Mouse (Mus musculus) stomach, embryonic 15.5 days (tissue): ENCODE results near the gene Atg4d. TPM values are rescaled to one million over a fixed set of nuclear protein-coding genes. Genes with fewer than 3 reads are reported as not detected.

ENCODE experiments used
- ATAC-seq: fragments of 200-750 bp; cut with Nextera tagmentation; 2 replicates; pipeline ENCODE4 v1.8.0; 2017; ENCODE audit warnings: low read depth, moderate number of reproducible peaks, moderate TSS enrichment; ENCODE audit not compliant: insufficient read depth, low FRiP score
- H3K27ac ChIP-seq: fragments of 300-500 bp; sonication (generic); 2 replicates; pipeline ENCODE4 v1.5.1; 2015; ENCODE audit warnings: mild to moderate bottlenecking, inconsistent platforms
- H3K27me3 ChIP-seq: fragments of 300-500 bp; sonication (generic); replicated peaks from 2 replicates; pipeline ENCODE4 v1.6.1; 2015; ENCODE audit warnings: inconsistent platforms
- H3K36me3 ChIP-seq: fragments of 300-500 bp; sonication (generic); 2 replicates; pipeline ENCODE4 v1.6.1; 2015; ENCODE audit warnings: inconsistent platforms
- H3K4me1 ChIP-seq: fragments of 300-500 bp; sonication (generic); 2 replicates; pipeline ENCODE4 v1.6.1; 2015; ENCODE audit warnings: inconsistent platforms
- H3K4me2 ChIP-seq: fragments of 300-500 bp; sonication (generic); 2 replicates; pipeline ENCODE4 v1.6.1; 2015; ENCODE audit warnings: mild to moderate bottlenecking, inconsistent platforms
- H3K4me3 ChIP-seq: fragments of 300-500 bp; sonication (generic); replicated peaks from 2 replicates; pipeline ENCODE4 v1.5.1; 2015; ENCODE audit warnings: inconsistent platforms
- H3K9ac ChIP-seq: fragments of 300-500 bp; sonication (generic); 2 replicates; pipeline ENCODE4 v1.6.1; 2015; ENCODE audit warnings: inconsistent platforms
- H3K9me3 ChIP-seq: fragments of 300-500 bp; sonication (generic); 2 replicates; pipeline ENCODE4 v1.6.1; 2016; ENCODE audit warnings: inconsistent platforms
- WGBS: fragments of 180-500 bp; shearing (Covaris S2); methylation state at CpG from one replicate; pipeline ENCODE4 v1.1.7; 2015; 5-methylcytosine and 5-hydroxymethylcytosine counted together
- polyA plus RNA-seq: library from polyadenylated mRNA; unstranded; fragments of >200 nt; fragmentation: Nextera tagmentation; extraction: Ambion mirVana; gene quantifications from 2 replicates; pipeline ENCODE4 v1.2.1, GENCODE M21; 2015

The Atg4d gene
- polyA plus RNA-seq, 1 experiment from 2014 or later: 51.3 TPM

- no peak for ATAC-seq
- Histone ChIP-seq H3K27me3 (no peaks in the 10 kb centered on the region), H3K27ac (no peak overlapping the region), H3K4me2 (no peak overlapping the region), H3K9me3 (no peaks in the 10 kb centered on the region), H3K4me3 (no peak overlapping the region), H3K36me3 (no peaks in the 10 kb centered on the region), H3K4me1 (peaks cover 17% of the 10 kb centered on the region), H3K9ac (no peak overlapping the region)
- 84% methylated on average over 3 of the region's 3 CpGs for WGBS
Measured at GRCm38 (mm10) chr9:21292271-21292670, 27.2 kb downstream of the Atg4d start.

- no peak for ATAC-seq
- no peak overlapping the region for H3K4me2 ChIP-seq
- WGBS: 84% methylated on average over 10 of the region's 10 CpGs
Measured at GRCm38 (mm10) chr9:21299014-21299413, 33.9 kb downstream of the Atg4d start.

GRCm38 (mm10) chr9:21305065-21305464 lies 40.0 kb downstream of the Atg4d start:
- 79% methylated on average over 7 of the region's 7 CpGs for WGBS
- no peaks in the 10 kb centered on the region for H3K9me3 ChIP-seq
- no peaks in the 10 kb centered on the region for H3K4me1 ChIP-seq
- no peak overlapping the region for H3K9ac ChIP-seq
- H3K27me3 ChIP-seq: no peaks in the 10 kb centered on the region
- no peak overlapping the region for H3K4me2 ChIP-seq
- H3K27ac ChIP-seq: no peak overlapping the region
- ATAC-seq: no peak
- H3K4me3 ChIP-seq: no peak overlapping the region
- peaks cover 9% of the 10 kb centered on the region; the same call in 1 of the 2 replicates for H3K36me3 ChIP-seq

More at GRCm38 (mm10) chr9:21299014-21299413, 33.9 kb downstream of the Atg4d start:
- Histone ChIP-seq H3K4me3 (no peak overlapping the region), H3K9ac (no peak overlapping the region), H3K4me1 (no peaks in the 10 kb centered on the region), H3K36me3 (peaks cover 9% of the 10 kb centered on the region; the same call in 1 of the 2 replicates), H3K27me3 (no peaks in the 10 kb centered on the region), H3K27ac (no peak overlapping the region), H3K9me3 (no peaks in the 10 kb centered on the region)

- ATAC-seq: no peak
- Histone ChIP-seq H3K4me1 (peaks cover 2% of the 10 kb centered on the region; the same call in 1 of the 2 replicates), H3K9me3 (no peaks in the 10 kb centered on the region), H3K4me3 (no peak overlapping the region), H3K36me3 (no peaks in the 10 kb centered on the region), H3K27ac (no peak overlapping the region), H3K4me2 (no peak overlapping the region), H3K27me3 (peaks cover 12% of the 10 kb centered on the region), H3K9ac (no peak overlapping the region)
- 65% methylated on average over 15 of the region's 15 CpGs for WGBS
Measured at GRCm38 (mm10) chr9:21309150-21309741, 44.2 kb downstream of the Atg4d start.

- Histone ChIP-seq H3K27me3 (peaks cover 12% of the 10 kb centered on the region), H3K9ac (peak overlapping the region; percentile 30; the same call in 1 of the 2 replicates), H3K36me3 (no peaks in the 10 kb centered on the region), H3K9me3 (no peaks in the 10 kb centered on the region), H3K27ac (0 out of 2 replicates have a peak overlapping the region, but pooled peaks have one; percentile 35), H3K4me3 (peak overlapping the region; percentile 50), H3K4me1 (peaks cover 2% of the 10 kb centered on the region; the same call in 1 of the 2 replicates), H3K4me2 (peak overlapping the region; percentile 45)
- ATAC-seq: no peak
- 24% methylated on average over 7 of the region's 7 CpGs for WGBS
Measured at GRCm38 (mm10) chr9:21311695-21312094, 46.6 kb downstream of the Atg4d start.

GRCm38 (mm10) chr9:21312134-21312533 lies 47.0 kb downstream of the Atg4d start, which contains the start of gene Ap1m2:
TSS of gene Ap1m2 (minus strand) at chr9:21312337.
- H3K9ac ChIP-seq: peak within 1 kb of the TSS; percentile 30; the same call in 1 of the 2 replicates
- no peaks in the 10 kb centered on the region for H3K36me3 ChIP-seq
- H3K4me1 ChIP-seq: peaks cover 2% of the 10 kb centered on the region; the same call in 1 of the 2 replicates
- peaks cover 12% of the 10 kb centered on the region for H3K27me3 ChIP-seq
- 8% methylated on average over 35 of the region's 35 CpGs for WGBS
- 0 out of 2 replicates have a peak within 1 kb of the TSS, but pooled peaks have one; percentile 35 for H3K27ac ChIP-seq
- H3K9me3 ChIP-seq: no peaks in the 10 kb centered on the region
- ATAC-seq: peak; percentile 53; the same call in 1 of the 2 replicates
- peak within 1 kb of the TSS; percentile 50 for H3K4me3 ChIP-seq
- peak within 1 kb of the TSS; percentile 45 for H3K4me2 ChIP-seq

- no peak overlapping the region for H3K27ac ChIP-seq
- peaks cover 12% of the 10 kb centered on the region for H3K27me3 ChIP-seq
- H3K4me2 ChIP-seq: no peak overlapping the region
- no peak overlapping the region for H3K4me3 ChIP-seq
- peaks cover 2% of the 10 kb centered on the region; the same call in 1 of the 2 replicates for H3K4me1 ChIP-seq
- peak; percentile 68; the same call in 1 of the 2 replicates for ATAC-seq
- no peaks in the 10 kb centered on the region for H3K9me3 ChIP-seq
- 8% methylated on average over 11 of the region's 11 CpGs for WGBS
- H3K36me3 ChIP-seq: no peaks in the 10 kb centered on the region
- H3K9ac ChIP-seq: no peak overlapping the region
Measured at GRCm38 (mm10) chr9:21313394-21313793, 48.3 kb downstream of the Atg4d start.

GRCm38 (mm10) chr9:21314367-21315140 lies 49.5 kb downstream of the Atg4d start:
- peaks cover 2% of the 10 kb centered on the region; the same call in 1 of the 2 replicates for H3K4me1 ChIP-seq
- peaks cover 12% of the 10 kb centered on the region for H3K27me3 ChIP-seq
- no peaks in the 10 kb centered on the region for H3K9me3 ChIP-seq
- no peaks in the 10 kb centered on the region for H3K36me3 ChIP-seq
- H3K4me3 ChIP-seq: no peak overlapping the region
- ATAC-seq: no peak
- 84% methylated on average over 9 of the region's 9 CpGs for WGBS
- H3K27ac ChIP-seq: no peak overlapping the region
- H3K9ac ChIP-seq: no peak overlapping the region
- no peak overlapping the region for H3K4me2 ChIP-seq

- Histone ChIP-seq H3K9me3 (no peaks in the 10 kb centered on the region), H3K9ac (no peak overlapping the region), H3K27ac (no peak overlapping the region), H3K4me1 (peaks cover 2% of the 10 kb centered on the region; the same call in 1 of the 2 replicates), H3K4me2 (no peak overlapping the region), H3K27me3 (peaks cover 12% of the 10 kb centered on the region), H3K4me3 (no peak overlapping the region), H3K36me3 (no peaks in the 10 kb centered on the region)
- no peak for ATAC-seq
- WGBS: 62% methylated on average over 5 of the region's 5 CpGs
Measured at GRCm38 (mm10) chr9:21315421-21315820, 50.3 kb downstream of the Atg4d start.

GRCm38 (mm10) chr9:21316696-21317095 lies 51.6 kb downstream of the Atg4d start:
- WGBS: 74% methylated on average over 7 of the region's 7 CpGs
- peaks cover 11% of the 10 kb centered on the region for H3K27me3 ChIP-seq
- no peak overlapping the region for H3K4me2 ChIP-seq
- H3K9ac ChIP-seq: no peak overlapping the region
- no peaks in the 10 kb centered on the region for H3K9me3 ChIP-seq
- no peak for ATAC-seq
- no peak overlapping the region for H3K4me3 ChIP-seq
- no peaks in the 10 kb centered on the region for H3K36me3 ChIP-seq
- H3K27ac ChIP-seq: no peak overlapping the region
- peaks cover 7% of the 10 kb centered on the region for H3K4me1 ChIP-seq

- Histone ChIP-seq H3K27me3 (no peaks in the 10 kb centered on the region), H3K4me3 (no peak overlapping the region), H3K36me3 (no peaks in the 10 kb centered on the region), H3K9me3 (no peaks in the 10 kb centered on the region), H3K27ac (no peak overlapping the region), H3K4me2 (no peak overlapping the region), H3K9ac (no peak overlapping the region), H3K4me1 (peaks cover 10% of the 10 kb centered on the region)
- 85% methylated on average over 6 of the region's 6 CpGs for WGBS
- ATAC-seq: no peak
Measured at GRCm38 (mm10) chr9:21318792-21319191, 53.7 kb downstream of the Atg4d start.

GRCm38 (mm10) chr9:21319503-21319902 lies 54.4 kb downstream of the Atg4d start:
- no peaks in the 10 kb centered on the region for H3K36me3 ChIP-seq
- H3K27ac ChIP-seq: no peak overlapping the region
- no peak overlapping the region for H3K4me3 ChIP-seq
- H3K9ac ChIP-seq: no peak overlapping the region
- peaks cover 10% of the 10 kb centered on the region for H3K4me1 ChIP-seq
- H3K27me3 ChIP-seq: no peaks in the 10 kb centered on the region
- no peaks in the 10 kb centered on the region for H3K9me3 ChIP-seq
- H3K4me2 ChIP-seq: no peak overlapping the region
- ATAC-seq: no peak
- 88% methylated on average over 4 of the region's 4 CpGs for WGBS
